Mouse (Mus musculus): ENCODE results near the gene Pira2.
"Not testable (repeated sequence)": the region's sequence is repeated elsewhere in the genome, so short reads cannot be mapped to it uniquely, and the experiment has no call there.

DNA sequence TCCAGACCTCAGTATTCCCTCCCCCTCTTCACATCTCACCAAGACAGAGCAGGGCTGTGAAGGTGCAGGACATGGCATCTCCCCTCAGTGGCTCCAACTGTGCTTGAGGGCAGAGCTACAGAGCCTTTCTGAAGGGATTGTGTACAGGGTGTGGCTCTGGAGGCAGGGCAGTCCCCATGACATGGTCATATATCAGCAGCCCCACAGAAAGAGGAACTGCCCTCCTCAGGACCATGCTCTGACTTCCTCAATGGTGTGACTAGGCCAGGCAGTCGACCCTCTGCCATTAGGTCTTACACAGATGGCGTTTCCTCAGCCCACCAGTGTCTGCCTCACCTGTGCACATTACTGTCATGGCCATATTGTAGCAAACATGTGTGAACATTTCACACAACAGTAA, at the start of gene Pira2:
- TF ChIP-seq CTCF (IDR thresholded peaks at IDR 0.05); POLR2A (IDR thresholded peaks at IDR 0.05; ENCODE audit: insufficient read depth, low read depth, low read length); EP300 (IDR thresholded peaks at IDR 0.05; ENCODE audit: insufficient read depth, low read depth, low read length): not testable (repeated sequence)

Data from heart, adult 2 months (tissue).